Mouse (Mus musculus) ES-Bruce4 (cell line): Measurements from ENCODE around the gene Cdk17.

Source experiments
- CTCF ChIP-seq: IDR thresholded peaks from one replicate; pipeline ENCODE4 v1.8.1; 2011; ENCODE audit warnings: low read depth, low read length
- EP300 ChIP-seq: IDR thresholded peaks from 2 replicates; pipeline ENCODE4 v1.6.1; 2011; ENCODE audit warnings: low read depth, low read length; ENCODE audit not compliant: insufficient read depth
- POLR2A ChIP-seq: IDR thresholded peaks from one replicate; pipeline ENCODE4 v1.8.1; 2011; ENCODE audit warnings: low read length; ENCODE audit not compliant: insufficient read depth

GRCm38 (mm10) chr10:93275212-93276136 lies 114.8 kb downstream of the Cdk17 start:
- TF ChIP-seq CTCF (no peak), POLR2A (no peak), EP300 (no peak)
